Mouse (Mus musculus) adrenal gland, postnatal 14 days (tissue): ENCODE measurements at regions not wholly inside any gene's neighbourhood (a gene's known extent, or its start where the extent isn't known, plus 50 kb on each side); places are given as distances from the start of the nearest gene placed in this dataset.

ENCODE experiments used
- DNase-seq: peaks from one replicate; pipeline ENCODE4 v3.0.0; 2021; ENCODE audit warnings: mixed read lengths

GRCm38 (mm10) chr13:55962254-55962866 is 126.4 kb upstream of the Pitx1 start:
- DNase-seq: no peak

- DNase-seq: peak; percentile 60
Measured at GRCm38 (mm10) chr13:55954346-55954745, 118.4 kb upstream of the Pitx1 start.

- DNase-seq: no peak
Measured at GRCm38 (mm10) chr13:55953426-55953825, 117.4 kb upstream of the Pitx1 start.

GRCm38 (mm10) chr13:55950773-55951172 is 114.8 kb upstream of the Pitx1 start:
- no peak for DNase-seq

- no peak for DNase-seq
Measured at GRCm38 (mm10) chr13:55948591-55948990, 112.6 kb upstream of the Pitx1 start.

- DNase-seq: peak; percentile 52
Measured at GRCm38 (mm10) chr13:55948144-55948543, 112.2 kb upstream of the Pitx1 start.

- DNase-seq: no peak
Measured at GRCm38 (mm10) chr13:55937417-55937816, 101.4 kb upstream of the Pitx1 start.

- peak; percentile 28 for DNase-seq
Measured at GRCm38 (mm10) chr13:55937000-55937399, 101.0 kb upstream of the Pitx1 start.

GRCm38 (mm10) chr13:55930637-55931036 is 94.6 kb upstream of the Pitx1 start:
- DNase-seq: no peak

GRCm38 (mm10) chr13:55929814-55930213 is 93.8 kb upstream of the Pitx1 start:
- no peak for DNase-seq

- peak; percentile 63 for DNase-seq
Measured at GRCm38 (mm10) chr13:55923505-55924136, 87.6 kb upstream of the Pitx1 start.

GRCm38 (mm10) chr13:55917316-55917715 is 81.3 kb upstream of the Pitx1 start:
- no peak for DNase-seq

GRCm38 (mm10) chr13:55912271-55912711 is 76.3 kb upstream of the Pitx1 start:
- peak; percentile 10 for DNase-seq

GRCm38 (mm10) chr13:55909941-55910340 is 73.9 kb upstream of the Pitx1 start:
- DNase-seq: no peak

GRCm38 (mm10) chr13:55904884-55905283 is 68.9 kb upstream of the Pitx1 start:
- DNase-seq: no peak

- no peak for DNase-seq
Measured at GRCm38 (mm10) chr13:55902255-55902654, 66.3 kb upstream of the Pitx1 start.

GRCm38 (mm10) chr13:55900190-55900526 is 64.2 kb upstream of the Pitx1 start:
- DNase-seq: no peak

GRCm38 (mm10) chr13:55899501-55900189 is 63.7 kb upstream of the Pitx1 start:
- no peak for DNase-seq

- no peak for DNase-seq
Measured at GRCm38 (mm10) chr13:55898999-55899398, 63.0 kb upstream of the Pitx1 start.

GRCm38 (mm10) chr13:55898257-55898950 is 62.4 kb upstream of the Pitx1 start:
- no peak for DNase-seq

- no peak for DNase-seq
Measured at GRCm38 (mm10) chr13:55895505-55895904, 59.5 kb upstream of the Pitx1 start.

- no peak for DNase-seq
Measured at GRCm38 (mm10) chr13:55893154-55894018, 57.4 kb upstream of the Pitx1 start.
